Mouse (Mus musculus) frontal cortex, postnatal 10 days (tissue): ENCODE data around the gene Ldlrad1.

Source experiments
- DNase-seq, 2 experiments: peaks; one replicate each; pipeline ENCODE4 v3.0.0; 2022; ENCODE audit warnings: low spot score in 2 of 2, mixed read lengths in 1 of 2

Ldlrad1 gene

GRCm38 (mm10) chr4:107260001-107260400 lies 51.0 kb downstream of the Ldlrad1 start:
- DNase-seq, result no peak
